Comparison of ENCODE assay signal across 9 mouse cellular contexts in the genomic region with DNA sequence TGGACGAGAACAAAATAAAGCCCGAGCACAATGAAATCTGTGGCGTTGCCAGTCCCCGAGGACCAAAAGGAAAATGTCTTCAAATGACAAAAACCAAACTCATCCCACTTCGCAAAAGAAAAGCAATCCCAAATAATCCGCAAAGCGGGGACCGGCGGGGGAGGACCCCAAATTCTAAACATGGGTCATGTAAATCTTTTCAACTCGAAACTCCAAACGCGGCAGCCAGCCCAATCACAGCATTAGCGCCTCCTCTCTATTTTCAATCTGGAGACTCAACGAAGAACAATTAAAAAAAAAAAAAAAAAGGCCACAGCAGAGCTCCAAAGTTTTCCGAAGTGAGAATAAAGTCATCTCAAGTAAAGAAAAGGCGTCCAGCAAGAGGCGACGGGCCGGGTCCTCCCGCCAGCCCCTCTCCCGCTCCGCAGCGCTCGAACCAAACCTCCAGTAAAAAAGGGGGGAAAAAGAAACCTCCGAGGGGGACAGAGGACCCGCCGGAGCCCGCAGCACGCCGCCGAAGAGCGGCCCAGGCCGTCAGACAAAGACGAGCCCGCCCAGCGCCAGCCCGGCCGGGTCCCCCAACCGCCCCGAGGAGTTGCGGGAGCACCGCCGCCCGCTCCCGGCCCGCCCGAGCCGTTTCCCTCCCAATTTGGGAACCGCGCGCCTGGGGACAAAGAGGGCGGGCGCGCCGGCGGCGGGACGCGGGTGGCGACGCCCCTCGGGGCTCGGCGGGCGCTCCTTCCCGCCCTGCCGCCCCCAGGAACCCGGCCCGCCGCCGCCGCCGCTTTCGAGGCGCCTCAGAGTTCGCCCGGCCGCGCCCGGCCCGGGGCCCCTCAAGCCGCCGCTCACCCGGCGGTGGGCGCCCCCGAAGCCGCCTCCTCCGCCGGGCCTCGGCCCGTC. TPM values are rescaled to one million over a fixed set of nuclear protein-coding genes. Genes with fewer than 3 reads are reported as not detected.
A peak's percentile ranks its signal among the peaks of the same experiment; 100 is the strongest.
DNase-seq lines count a peak whose midpoint lies in the region; ATAC-seq and TF ChIP-seq lines count a peak whose summit lies in the region.
"Had no signal": no experiment of that assay in that cellular context is flagged by ENCODE, and none has a peak within 500 bp of the region (broad histone marks: within the 10 kb centered on the region; RNA-seq: fewer than 3 reads in every experiment).

No protein-coding gene starts in this region.

- peaks cover 5% of the 10 kb centered on the region; the same call in 1 of the 2 replicates for H3K36me3 ChIP-seq in forebrain, embryonic 10.5 days (replicated peaks)
- H3K36me3 ChIP-seq in lung, embryonic 15.5 days = no peaks in the 10 kb centered on the region
- H3K36me3 ChIP-seq in small intestine, adult 2 months (ENCODE audit: control insufficient read depth, insufficient read depth, low read length) = no peaks in the 10 kb centered on the region
- H3K36me3 ChIP-seq: G1E had no signal

- H3K9ac ChIP-seq in lung, embryonic 15.5 days = peak overlapping the region; percentile 99

- DNase-seq in cerebellum, postnatal 10 days = peak; percentile 53 to 60
- DNase-seq in cerebellum, adult 11 months = no peak
- DNase-seq in NIH3T3 (ENCODE audit: low read depth) = peak; percentile 60
- peak; percentile 53 for DNase-seq in forebrain, embryonic 10.5 days (ENCODE audit: extremely low spot score, low spot score)
- peak; percentile 43 for DNase-seq in induced T-regulatory cell, adult 2 months (ENCODE audit: low read depth)
- DNase-seq in right cerebral cortex, postnatal 25 days = no peak

- ATAC-seq in lung, embryonic 15.5 days (ENCODE audit: borderline replicate concordance, extremely low read depth, low FRiP score, low TSS enrichment) = peak; percentile 46; the same call in 1 of the 2 replicates

- H3K9me3 ChIP-seq in forebrain, embryonic 10.5 days = no peaks in the 10 kb centered on the region
- H3K9me3 ChIP-seq in lung, embryonic 15.5 days = no peaks in the 10 kb centered on the region

- H3K27ac ChIP-seq in forebrain, embryonic 10.5 days = peak overlapping the region; percentile 98
- peak overlapping the region; percentile 99 for H3K27ac ChIP-seq in lung, embryonic 15.5 days
- no peak overlapping the region; the same call in 1 of the 2 replicates for H3K27ac ChIP-seq in small intestine, adult 2 months (ENCODE audit: insufficient read depth, low read depth, low read length)

- peaks cover 54% of the 10 kb centered on the region for H3K4me1 ChIP-seq in forebrain, embryonic 10.5 days
- H3K4me1 ChIP-seq in lung, embryonic 15.5 days = peaks cover 26% of the 10 kb centered on the region
- no peaks in the 10 kb centered on the region; the same call in 1 of the 2 replicates for H3K4me1 ChIP-seq in small intestine, adult 2 months (ENCODE audit: control insufficient read depth, insufficient read depth, insufficient read length, low read length)

- TF ChIP-seq POLR2A in small intestine, adult 2 months (IDR thresholded peaks at IDR 0.05; ENCODE audit: low read depth, low read length) = no peak

- H3K4me3 ChIP-seq in forebrain, embryonic 10.5 days = peak overlapping the region; percentile 78
- H3K4me3 ChIP-seq in lung, embryonic 15.5 days = peak overlapping the region; percentile 92
- H3K4me3 ChIP-seq in small intestine, adult 2 months (ENCODE audit: low read depth, low read length) = peak overlapping the region; percentile 63

- WGBS in forebrain, embryonic 10.5 days = under 1% methylated on average over 83 of the region's 92 CpGs
- WGBS in lung, embryonic 15.5 days = under 1% methylated on average over 68 of the region's 92 CpGs
- WGBS in small intestine, adult 2 months = 2% methylated on average over 80 of the region's 92 CpGs

- peak overlapping the region; percentile 87 for H3K4me2 ChIP-seq in lung, embryonic 15.5 days

- peaks cover 16% of the 10 kb centered on the region for H3K27me3 ChIP-seq in forebrain, embryonic 10.5 days (ENCODE audit: poor library complexity, severe bottlenecking)
- H3K27me3 ChIP-seq in lung, embryonic 15.5 days = no peaks in the 10 kb centered on the region
- peaks cover 39% of the 10 kb centered on the region for H3K27me3 ChIP-seq in small intestine, adult 2 months (ENCODE audit: control insufficient read depth, insufficient read depth, low read length)

- no peak for TF ChIP-seq CTCF in small intestine, adult 2 months (IDR thresholded peaks at IDR 0.05; ENCODE audit: extremely low read depth, insufficient read length, insufficient replicate concordance, low read depth, low read length)

RNA-seq across cellular contexts. Expression of gene Gjc1, which starts 1.1 kb away (rescaled TPM):
- 86.0 and 87.4 TPM in 2 replicates for polyA plus RNA-seq in forebrain, embryonic 10.5 days (2016; fragmentation: Nextera tagmentation; extraction: Ambion mirVana)
- 71.5 and 76.5 TPM in 2 replicates for polyA plus RNA-seq in lung, embryonic 15.5 days (2015; fragmentation: Nextera tagmentation; extraction: Ambion mirVana)
- polyA plus RNA-seq in small intestine, adult 2 months (2012; rRNA removed) = 0.70 and 1.4 TPM in 2 replicates
- polyA plus RNA-seq: G1E had no signal

RNA-seq across cellular contexts. Expression of gene Higd1b, which starts 17.3 kb away (rescaled TPM):
- not detected in 2 replicates for polyA plus RNA-seq in forebrain, embryonic 10.5 days (2016; fragmentation: Nextera tagmentation; extraction: Ambion mirVana)
- 24.1 and 30.0 TPM in 2 replicates for polyA plus RNA-seq in lung, embryonic 15.5 days (2015; fragmentation: Nextera tagmentation; extraction: Ambion mirVana)
- 0.34 TPM in 1 of 2 replicates, not detected in the other for polyA plus RNA-seq in small intestine, adult 2 months (2012; rRNA removed)
- polyA plus RNA-seq: G1E had no signal

RNA-seq across cellular contexts. Expression of gene Adam11, which starts 57.1 kb away (rescaled TPM):
- polyA plus RNA-seq in forebrain, embryonic 10.5 days (2016; fragmentation: Nextera tagmentation; extraction: Ambion mirVana) = 11.7 and 13.2 TPM in 2 replicates
- polyA plus RNA-seq in lung, embryonic 15.5 days (2015; fragmentation: Nextera tagmentation; extraction: Ambion mirVana) = 6.1 and 6.3 TPM in 2 replicates
- 3.1 TPM in 2 replicates for polyA plus RNA-seq in small intestine, adult 2 months (2012; rRNA removed)
- polyA plus RNA-seq: G1E had no signal

Comparison
In these comparisons a context has a peak if more than half of its experiments do, and no peak if none do; other contexts are left out.
1. DNase-seq: peak in cerebellum, postnatal 10 days (2 of 2), NIH3T3 (single experiment), forebrain, embryonic 10.5 days (single experiment) and induced T-regulatory cell, adult 2 months (single experiment); none in cerebellum, adult 11 months (single experiment) and right cerebral cortex, postnatal 25 days (single experiment).
2. RNA of gene Gjc1, which starts 1.1 kb away (polyA plus RNA-seq): 86.0 to 87.4 TPM in forebrain, embryonic 10.5 days and 71.5 to 76.5 TPM in lung, embryonic 15.5 days; 0.70 to 1.4 TPM in small intestine, adult 2 months; every median in the first group is over 10 times any median in the second.
3. RNA of gene Higd1b, which starts 17.3 kb away (polyA plus RNA-seq): 24.1 to 30.0 TPM in lung, embryonic 15.5 days; 0.34 TPM in small intestine, adult 2 months and not detected in forebrain, embryonic 10.5 days; every median in the first group is over 10 times any median in the second.
4. Peak in every context shown above with its lines, with median percentiles within 50 percentile points of each other: H3K4me3 ChIP-seq.